Mouse (Mus musculus) heart, embryonic 12.5 days (tissue): ENCODE data around the gene Cmtm6. TPM values are rescaled to one million over a fixed set of nuclear protein-coding genes. Genes with fewer than 3 reads are reported as not detected.
A peak's percentile ranks its signal among the peaks of the same experiment; 100 is the strongest.
"Not testable (repeated sequence)": the region's sequence is repeated elsewhere in the genome, so short reads cannot be mapped to it uniquely, and the experiment has no call there.

Source experiments
- ATAC-seq: fragments of 200-750 bp; cut with Nextera tagmentation; 2 replicates; pipeline ENCODE4 v1.8.0; 2017; ENCODE audit warnings: moderate TSS enrichment, moderate library complexity; ENCODE audit not compliant: insufficient number of reproducible peaks, low FRiP score
- H3K27ac ChIP-seq: fragments of 300-500 bp; sonication (generic); 2 replicates; pipeline ENCODE4 v1.5.1; 2016; ENCODE audit warnings: mild to moderate bottlenecking, moderate library complexity; ENCODE audit not compliant: poor library complexity, severe bottlenecking
- H3K27me3 ChIP-seq: fragments of 300-500 bp; sonication (generic); replicated peaks from 2 replicates; pipeline ENCODE4 v1.6.1; 2016; ENCODE audit warnings: mild to moderate bottlenecking, moderate library complexity
- H3K36me3 ChIP-seq: fragments of 300-500 bp; sonication (generic); 2 replicates; pipeline ENCODE4 v1.6.1; 2016; ENCODE audit warnings: mild to moderate bottlenecking, moderate library complexity
- H3K4me1 ChIP-seq: fragments of 300-500 bp; sonication (generic); replicated peaks from 2 replicates; pipeline ENCODE4 v1.6.1; 2016; ENCODE audit warnings: mild to moderate bottlenecking
- H3K4me2 ChIP-seq: fragments of 300-500 bp; sonication (generic); 2 replicates; pipeline ENCODE4 v1.6.1; 2016; ENCODE audit warnings: mild to moderate bottlenecking, moderate library complexity
- H3K4me3 ChIP-seq: fragments of 300-500 bp; sonication (generic); 2 replicates; pipeline ENCODE4 v1.5.1; 2016; ENCODE audit warnings: mild to moderate bottlenecking
- H3K9ac ChIP-seq: fragments of 300-500 bp; sonication (generic); 2 replicates; pipeline ENCODE4 v1.6.1; 2016; ENCODE audit warnings: mild to moderate bottlenecking, moderate library complexity
- H3K9me3 ChIP-seq: fragments of 300-500 bp; sonication (generic); replicated peaks from 2 replicates; pipeline ENCODE4 v1.6.1; 2016; ENCODE audit warnings: mild to moderate bottlenecking, moderate library complexity
- WGBS: fragments of 180-500 bp; shearing (Covaris S2); methylation state at CpG from one replicate; pipeline ENCODE4 v1.1.7; 2016; 5-methylcytosine and 5-hydroxymethylcytosine counted together
- polyA plus RNA-seq: library from polyadenylated mRNA; unstranded; fragments of >200 nt; fragmentation: Nextera tagmentation; extraction: Ambion mirVana; gene quantifications from 2 replicates; pipeline ENCODE4 v1.2.1, GENCODE M21; 2016

Gene Cmtm6
- polyA plus RNA-seq: 42.2 and 43.9 TPM in 2 replicates

DNA sequence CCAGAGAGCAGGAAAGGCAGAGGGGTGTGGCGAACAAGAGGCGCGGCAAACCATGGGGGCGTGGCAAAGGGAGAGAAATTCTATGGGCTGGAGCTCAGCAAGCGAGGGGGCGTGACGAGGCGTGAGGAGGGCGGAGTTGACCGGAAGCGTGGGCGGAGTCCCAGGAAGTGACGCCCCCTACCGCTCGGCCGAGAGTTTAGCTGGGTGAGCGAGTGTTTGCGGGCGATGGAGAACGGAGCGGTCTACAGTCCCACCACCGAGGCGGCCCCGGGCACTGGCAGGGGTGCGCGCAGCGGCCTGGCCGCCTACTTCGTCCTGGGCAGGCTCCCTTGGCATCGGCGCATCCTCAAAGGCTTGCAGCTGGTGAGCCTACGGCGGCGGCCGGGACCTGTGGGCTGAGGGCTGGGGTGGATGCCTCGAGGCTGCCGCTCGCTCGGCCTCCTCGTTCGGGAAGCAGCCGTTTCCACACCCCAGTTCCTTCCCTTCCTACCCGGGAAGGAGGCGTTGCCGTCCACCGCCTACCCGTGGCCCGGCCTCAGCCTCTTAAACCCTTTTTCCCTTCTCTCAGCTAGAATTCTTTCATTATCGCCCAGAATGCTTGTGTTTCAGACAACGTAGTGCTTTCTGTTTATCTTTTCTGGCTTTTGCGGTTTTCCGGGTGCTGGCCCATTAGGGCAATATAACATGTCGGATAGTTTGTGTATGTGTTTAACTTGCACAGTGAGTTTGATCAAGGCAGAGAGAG, at the start of gene Cmtm6:
Gene Cmtm6 (plus strand): TSS at position 106 of the 745 bp plus-strand sequence.
- under 1% methylated on average over 53 of the region's 53 CpGs for WGBS
- Histone ChIP-seq H3K27me3 (no peaks in the 10 kb centered on the region), H3K4me3 (peak within 1 kb of the TSS; percentile 95), H3K36me3 (no peaks in the 10 kb centered on the region), H3K4me2 (peak within 1 kb of the TSS; percentile 82), H3K4me1 (peaks cover 40% of the 10 kb centered on the region), H3K27ac (peak within 1 kb of the TSS; percentile 88), H3K9ac (peak within 1 kb of the TSS; percentile 94), H3K9me3 (no peaks in the 10 kb centered on the region)
- peak; percentile 91 for ATAC-seq

DNA sequence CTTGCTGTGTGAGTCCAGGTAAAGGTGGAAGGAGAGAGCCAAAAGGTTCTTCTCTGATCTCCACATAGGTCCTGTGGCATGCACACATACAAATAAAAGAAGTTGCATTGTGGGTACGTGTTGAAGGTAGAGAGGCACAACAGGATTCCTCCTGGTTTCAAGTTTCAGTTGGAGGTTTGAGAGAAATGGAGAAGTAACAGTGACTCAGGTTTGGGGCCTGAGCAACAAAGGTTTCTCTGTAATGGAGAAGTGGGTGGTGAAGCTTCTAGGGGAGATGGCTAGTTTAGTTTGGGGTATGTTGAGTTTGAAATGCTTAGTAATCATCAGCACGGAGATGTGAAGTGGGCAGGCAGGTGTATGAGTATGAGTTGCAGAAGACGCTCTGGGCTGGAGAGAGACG, 48.7 kb upstream of the Cmtm6 start:
- WGBS: 78% methylated on average over 4 of the region's 4 CpGs
- H3K9me3 ChIP-seq: no peaks in the 10 kb centered on the region
- H3K4me3 ChIP-seq: no peak overlapping the region
- H3K9ac ChIP-seq: no peak overlapping the region
- no peak overlapping the region for H3K4me2 ChIP-seq
- no peak overlapping the region for H3K27ac ChIP-seq
- H3K4me1 ChIP-seq: no peaks in the 10 kb centered on the region
- no peaks in the 10 kb centered on the region for H3K27me3 ChIP-seq
- no peak for ATAC-seq
- H3K36me3 ChIP-seq: no peaks in the 10 kb centered on the region

DNA sequence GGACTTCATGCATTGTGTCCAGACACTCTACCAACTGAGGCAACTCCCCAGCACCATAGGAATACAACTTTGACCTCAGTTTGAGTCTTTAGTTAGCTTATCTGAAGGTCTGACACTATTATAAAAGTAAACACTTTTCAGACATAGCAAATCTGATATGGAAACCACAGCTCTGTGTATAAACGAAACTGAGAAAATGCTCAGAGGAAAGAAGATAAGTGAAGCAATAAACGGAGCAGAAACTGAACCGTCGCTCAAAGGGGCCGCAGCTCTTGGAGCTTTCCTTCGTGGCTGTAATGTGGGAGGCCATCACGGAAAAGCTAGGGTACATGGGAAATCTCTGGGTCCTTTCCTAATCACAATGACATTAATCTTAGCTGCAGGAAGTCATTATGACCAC, 44.7 kb upstream of the Cmtm6 start:
- H3K27ac ChIP-seq: no peak overlapping the region
- H3K36me3 ChIP-seq: peaks cover 3% of the 10 kb centered on the region; the same call in 1 of the 2 replicates
- H3K4me1 ChIP-seq: peaks cover 22% of the 10 kb centered on the region
- no peak overlapping the region for H3K4me3 ChIP-seq
- 73% methylated on average over 7 of the region's 7 CpGs for WGBS
- no peaks in the 10 kb centered on the region for H3K27me3 ChIP-seq
- H3K4me2 ChIP-seq: no peak overlapping the region
- H3K9me3 ChIP-seq: no peaks in the 10 kb centered on the region
- ATAC-seq: no peak
- no peak overlapping the region for H3K9ac ChIP-seq

DNA sequence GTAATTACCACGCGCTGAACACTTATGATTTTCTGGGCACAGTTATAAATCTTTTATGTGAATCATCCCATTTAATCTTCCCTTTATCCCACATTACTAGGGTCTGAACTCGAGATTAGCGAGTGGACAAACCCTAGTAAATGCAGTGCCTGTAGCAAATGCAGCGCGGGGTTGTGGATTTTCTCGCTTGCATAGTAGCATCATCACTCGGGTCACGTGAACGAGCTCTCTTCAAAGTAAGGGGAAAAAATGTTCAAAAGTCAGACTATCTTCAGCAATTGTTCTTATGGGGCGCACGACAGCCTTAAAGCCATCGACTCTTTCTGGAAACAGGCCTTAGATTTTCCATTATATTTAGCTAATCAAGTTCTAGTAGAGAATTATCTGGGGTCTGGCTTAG, 43.3 kb upstream of the Cmtm6 start:
- peak overlapping the region; percentile 91 for H3K4me3 ChIP-seq
- H3K27me3 ChIP-seq: no peaks in the 10 kb centered on the region
- H3K27ac ChIP-seq: no peak overlapping the region
- 74% methylated on average over 13 of the region's 13 CpGs for WGBS
- ATAC-seq: no peak
- H3K4me1 ChIP-seq: peaks cover 30% of the 10 kb centered on the region
- peak overlapping the region; percentile 93 for H3K4me2 ChIP-seq
- H3K9ac ChIP-seq: peak overlapping the region; percentile 93
- no peaks in the 10 kb centered on the region for H3K9me3 ChIP-seq
- H3K36me3 ChIP-seq: peaks cover 14% of the 10 kb centered on the region

DNA sequence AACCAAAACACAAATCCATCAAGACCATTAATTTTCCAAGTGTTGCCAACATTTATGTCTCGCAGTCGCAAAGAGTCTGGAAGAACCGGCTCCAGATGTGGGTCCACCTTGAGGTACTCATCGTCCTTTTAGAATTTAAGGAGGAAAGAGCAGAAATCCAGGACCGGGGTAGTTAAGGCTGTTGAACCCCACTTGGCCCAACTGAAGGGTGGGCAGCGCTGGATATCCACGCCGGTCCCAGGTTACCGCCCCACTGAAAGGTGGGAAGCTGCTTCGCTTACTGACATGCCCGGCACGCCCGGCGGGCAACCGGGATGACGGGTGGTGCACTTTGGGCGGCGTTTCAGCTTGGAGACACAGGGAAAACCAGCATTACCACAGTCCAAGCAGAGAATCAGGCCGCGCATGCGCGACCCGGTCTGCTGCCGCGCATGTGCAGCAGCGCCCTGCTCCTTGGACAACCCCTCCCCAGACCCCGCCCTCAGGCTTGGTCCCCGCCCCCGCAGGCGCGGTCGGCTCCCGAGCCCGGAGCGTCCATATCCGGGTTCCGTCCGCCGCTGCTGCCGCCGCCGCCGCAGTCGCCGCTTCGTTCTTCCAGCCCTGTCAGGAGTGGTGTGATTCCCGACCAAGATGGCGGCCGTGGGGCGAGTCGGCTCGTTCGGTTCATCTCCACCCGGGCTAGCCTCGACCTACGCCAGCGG, 42.5 kb upstream of the Cmtm6 start, which contains the start of gene Dync1li1:
Gene Dync1li1 (plus strand): TSS at position 539 of the 701 bp plus-strand sequence.
- peak within 1 kb of the TSS; percentile 91 for H3K4me3 ChIP-seq
- H3K27ac ChIP-seq: peak within 1 kb of the TSS; percentile 88
- no peaks in the 10 kb centered on the region for H3K27me3 ChIP-seq
- H3K9me3 ChIP-seq: no peaks in the 10 kb centered on the region
- H3K4me2 ChIP-seq: peak within 1 kb of the TSS; percentile 93
- peaks cover 30% of the 10 kb centered on the region for H3K4me1 ChIP-seq
- ATAC-seq: peak; percentile 98
- WGBS: under 1% methylated on average over 57 of the region's 57 CpGs
- peaks cover 18% of the 10 kb centered on the region for H3K36me3 ChIP-seq
- H3K9ac ChIP-seq: peak within 1 kb of the TSS; percentile 93

DNA sequence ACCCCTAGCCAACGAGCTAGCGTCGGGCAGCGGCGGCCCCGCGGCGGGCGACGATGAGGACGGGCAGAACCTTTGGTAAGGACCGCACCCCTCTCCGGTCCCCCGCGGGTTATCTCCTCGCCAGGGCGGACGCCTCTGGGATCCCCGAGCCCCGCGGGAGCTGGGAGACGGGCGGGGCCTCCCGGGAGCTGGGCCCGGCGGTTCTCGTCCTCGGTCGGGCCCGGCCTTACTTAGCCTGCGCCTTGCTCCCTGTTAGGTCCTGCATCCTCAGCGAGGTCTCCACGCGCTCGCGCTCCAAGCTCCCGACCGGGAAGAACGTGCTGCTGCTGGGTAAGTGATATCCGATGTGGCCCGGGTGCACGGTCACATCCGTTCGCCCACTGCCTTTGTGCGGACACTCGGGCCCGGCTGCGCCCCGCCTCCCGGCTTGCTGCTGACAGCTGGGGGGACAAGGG, 41.9 kb upstream of the Cmtm6 start:
- peaks cover 30% of the 10 kb centered on the region for H3K4me1 ChIP-seq
- H3K9me3 ChIP-seq: no peaks in the 10 kb centered on the region
- H3K4me2 ChIP-seq: peak overlapping the region; percentile 93
- H3K27me3 ChIP-seq: no peaks in the 10 kb centered on the region
- H3K4me3 ChIP-seq: peak overlapping the region; percentile 91
- peak overlapping the region; percentile 88 for H3K27ac ChIP-seq
- ATAC-seq: peak; percentile 83
- H3K36me3 ChIP-seq: peaks cover 22% of the 10 kb centered on the region
- H3K9ac ChIP-seq: peak overlapping the region; percentile 93
- under 1% methylated on average over 50 of the region's 50 CpGs for WGBS

DNA sequence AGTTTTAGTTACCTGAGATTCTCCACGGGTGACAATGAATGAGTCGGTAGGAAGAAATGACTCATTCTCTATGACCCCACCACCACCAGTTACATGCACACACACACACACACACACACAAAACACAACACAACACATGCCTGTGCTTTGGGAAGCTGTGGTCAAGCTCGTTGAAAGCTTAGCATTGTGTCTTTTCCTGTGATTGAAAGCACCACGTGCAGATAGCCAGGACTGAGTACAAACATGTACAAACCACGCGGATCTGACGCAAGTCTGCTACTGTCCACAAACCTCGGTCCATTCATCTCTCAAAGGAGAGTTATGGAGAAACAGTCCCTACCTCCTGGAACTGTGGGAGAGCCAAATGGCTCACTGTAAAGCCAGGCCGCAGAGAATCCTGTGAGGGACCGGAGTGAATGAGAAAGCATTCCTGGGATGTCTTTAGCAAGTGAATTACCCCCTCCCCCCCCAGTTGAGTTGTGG, 40.8 kb upstream of the Cmtm6 start:
- peak overlapping the region; percentile 93 for H3K4me2 ChIP-seq
- H3K27me3 ChIP-seq: no peaks in the 10 kb centered on the region
- no peak for ATAC-seq
- no peaks in the 10 kb centered on the region for H3K9me3 ChIP-seq
- H3K27ac ChIP-seq: peak overlapping the region; percentile 26; the same call in 1 of the 2 replicates
- 9% methylated on average over 10 of the region's 10 CpGs for WGBS
- peak overlapping the region; percentile 93 for H3K9ac ChIP-seq
- H3K36me3 ChIP-seq: peaks cover 34% of the 10 kb centered on the region
- peaks cover 33% of the 10 kb centered on the region for H3K4me1 ChIP-seq
- H3K4me3 ChIP-seq: peak overlapping the region; percentile 91

DNA sequence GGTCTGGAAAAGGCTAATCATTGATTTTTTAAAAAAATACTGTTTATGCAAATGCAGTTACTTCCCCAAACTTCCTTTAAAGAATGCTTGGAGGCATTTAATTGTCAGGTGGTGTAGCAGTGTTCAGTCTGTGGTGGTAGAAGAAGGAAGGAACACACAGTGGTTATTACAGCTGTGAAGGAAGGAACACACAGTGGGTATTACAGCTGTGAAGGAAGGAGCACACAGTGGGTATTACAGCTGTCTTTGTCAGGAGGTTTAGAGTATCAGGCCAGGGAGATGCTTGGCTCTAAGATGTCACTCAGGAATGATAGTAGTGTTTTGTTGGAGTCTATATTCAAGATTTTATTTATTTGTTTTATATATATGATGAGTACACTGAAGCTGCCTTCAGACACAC, 39.8 kb upstream of the Cmtm6 start:
- H3K36me3 ChIP-seq: peaks cover 36% of the 10 kb centered on the region
- H3K4me3 ChIP-seq: no peak overlapping the region
- no peaks in the 10 kb centered on the region for H3K27me3 ChIP-seq
- no peak overlapping the region for H3K9ac ChIP-seq
- H3K4me1 ChIP-seq: peaks cover 33% of the 10 kb centered on the region
- no peak overlapping the region for H3K27ac ChIP-seq
- no peak for ATAC-seq
- H3K9me3 ChIP-seq: no peaks in the 10 kb centered on the region
- H3K4me2 ChIP-seq: no peak overlapping the region

DNA sequence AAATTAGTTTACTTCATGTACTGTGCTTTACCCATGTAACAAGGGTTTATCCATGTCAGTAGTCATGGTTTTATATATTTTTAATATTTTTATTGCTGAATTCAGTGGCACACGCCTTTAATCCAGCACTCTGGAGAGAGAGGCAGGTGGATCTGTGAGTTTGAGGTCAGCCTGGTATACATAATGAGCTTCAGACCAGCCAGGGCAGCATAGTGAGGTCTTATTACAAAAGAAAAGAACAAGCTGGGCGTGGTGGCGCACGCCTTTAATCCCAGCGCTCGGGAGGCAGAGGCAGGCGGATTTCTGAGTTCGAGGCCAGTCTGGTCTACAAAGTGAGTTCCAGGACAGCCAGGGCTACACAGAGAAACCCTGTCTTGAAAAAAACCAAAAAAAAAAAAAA, 35.3 kb upstream of the Cmtm6 start:
- not testable (repeated sequence) for H3K4me2 ChIP-seq, H3K9ac ChIP-seq, H3K27ac ChIP-seq, H3K27me3 ChIP-seq, H3K9me3 ChIP-seq, H3K4me3 ChIP-seq, ATAC-seq
- Histone ChIP-seq H3K36me3 (peaks cover 51% of the 10 kb centered on the region), H3K4me1 (peaks cover 14% of the 10 kb centered on the region)
- WGBS: 93% methylated on average over 8 of the region's 8 CpGs

DNA sequence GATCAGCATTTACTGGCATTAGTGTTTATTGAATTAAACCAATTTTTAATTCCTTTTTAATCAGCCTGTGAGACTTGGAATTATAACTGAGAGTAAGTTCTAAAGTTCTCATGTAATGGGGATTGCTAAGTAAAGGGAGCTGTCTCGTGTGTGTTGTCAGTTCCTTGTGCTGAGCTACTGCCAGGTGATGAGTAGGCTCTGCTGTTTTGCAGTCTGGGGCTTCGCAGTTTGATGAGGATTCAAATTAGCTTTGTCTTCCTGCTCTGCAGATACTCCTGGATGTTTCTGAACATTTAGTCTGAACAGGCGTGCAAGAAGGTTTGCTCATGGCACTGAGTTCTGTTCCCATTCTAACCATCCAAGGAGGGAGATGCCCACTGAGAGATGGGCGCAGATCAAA, 33.8 kb upstream of the Cmtm6 start:
- no peak for ATAC-seq
- no peak overlapping the region for H3K9ac ChIP-seq
- H3K36me3 ChIP-seq: peaks cover 46% of the 10 kb centered on the region
- 90% methylated on average over 4 of the region's 4 CpGs for WGBS
- H3K4me2 ChIP-seq: no peak overlapping the region
- no peak overlapping the region for H3K27ac ChIP-seq
- H3K4me3 ChIP-seq: no peak overlapping the region
- H3K4me1 ChIP-seq: peaks cover 12% of the 10 kb centered on the region; the same call in 1 of the 2 replicates
- no peaks in the 10 kb centered on the region for H3K9me3 ChIP-seq
- H3K27me3 ChIP-seq: no peaks in the 10 kb centered on the region

DNA sequence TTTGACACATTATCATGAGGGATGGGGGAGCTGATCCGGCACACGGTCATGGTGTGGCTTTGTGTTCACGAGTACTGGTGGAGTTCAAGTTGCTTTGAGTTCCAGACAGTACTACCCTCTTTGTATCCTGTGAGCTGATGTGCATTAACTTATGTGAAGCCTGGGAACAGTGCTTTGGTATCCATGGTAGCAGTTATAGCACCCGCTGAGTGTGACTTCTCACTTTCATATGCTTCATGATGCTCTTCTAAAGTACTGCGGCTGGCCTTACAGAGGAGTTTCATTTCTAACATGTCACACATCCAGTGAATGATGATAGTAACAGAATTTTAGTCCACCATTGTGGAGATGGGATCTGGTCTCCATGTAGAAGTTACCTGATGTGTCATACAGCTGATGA, 33.0 kb upstream of the Cmtm6 start:
- Histone ChIP-seq H3K4me3 (no peak overlapping the region), H3K27ac (no peak overlapping the region), H3K4me1 (peaks cover 8% of the 10 kb centered on the region; the same call in 1 of the 2 replicates), H3K9me3 (no peaks in the 10 kb centered on the region), H3K36me3 (peaks cover 40% of the 10 kb centered on the region), H3K9ac (no peak overlapping the region), H3K4me2 (no peak overlapping the region), H3K27me3 (no peaks in the 10 kb centered on the region)
- WGBS: 92% methylated on average over 5 of the region's 5 CpGs
- no peak for ATAC-seq
